Mouse (Mus musculus): ENCODE measurements around the gene Frmpd4.

The Frmpd4 gene

GRCm38 (mm10) chrX:167552827-167553226, 1024.2 kb downstream of the Frmpd4 start:
- DNase-seq (ENCODE audit: low spot score) = no peak

- no peak for DNase-seq (ENCODE audit: low spot score)
These were observed 1053.9 kb downstream of the Frmpd4 start for GRCm38 (mm10) chrX:167523151-167523550.

DNA sequence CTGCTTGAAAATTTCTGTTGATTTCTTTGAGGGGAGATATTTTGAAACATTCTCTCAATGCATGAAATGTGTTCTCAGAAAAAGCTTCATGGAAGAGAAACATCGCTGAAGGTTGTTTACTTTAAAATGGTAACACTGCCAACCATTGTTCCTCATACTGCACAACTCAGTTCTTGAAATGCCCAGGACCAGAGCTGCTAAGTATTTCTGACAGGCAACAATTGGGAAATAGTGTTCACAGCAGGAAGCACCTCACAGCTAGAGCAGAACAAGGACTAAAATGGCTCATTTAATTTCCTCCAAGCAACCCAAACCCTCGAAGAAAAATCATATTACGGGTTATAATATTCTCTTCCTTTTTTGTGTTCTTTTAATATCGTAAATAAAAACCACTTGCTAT, 1054.5 kb downstream of the Frmpd4 start:
- no peak for DNase-seq (ENCODE audit: low spot score)

GRCm38 (mm10) chrX:167518440-167518839, 1058.6 kb downstream of the Frmpd4 start:
- DNase-seq (ENCODE audit: low spot score) = no peak

GRCm38 (mm10) chrX:167497780-167498179, 1079.3 kb downstream of the Frmpd4 start:
- DNase-seq (ENCODE audit: low spot score) = peak; percentile 20

DNA sequence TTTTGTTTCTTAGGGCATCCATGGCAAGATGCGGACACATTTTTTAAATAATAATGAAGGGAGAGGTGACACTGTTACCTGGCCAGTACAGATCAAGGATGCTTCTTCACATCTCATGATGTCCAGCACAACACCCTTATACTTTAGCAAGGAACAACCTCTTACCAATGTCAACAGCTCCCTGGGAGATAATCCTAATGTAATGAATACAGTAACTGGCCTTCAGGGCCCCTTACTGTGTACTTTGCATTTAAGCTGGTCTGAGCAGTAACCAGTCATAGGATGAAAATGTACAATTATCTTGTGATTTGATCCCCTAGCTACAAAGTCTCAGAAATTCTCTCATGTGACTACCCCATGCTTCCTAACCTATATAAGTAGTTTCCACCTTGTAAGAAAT, 1084.8 kb downstream of the Frmpd4 start:
- no peak for DNase-seq (ENCODE audit: low spot score)

DNA sequence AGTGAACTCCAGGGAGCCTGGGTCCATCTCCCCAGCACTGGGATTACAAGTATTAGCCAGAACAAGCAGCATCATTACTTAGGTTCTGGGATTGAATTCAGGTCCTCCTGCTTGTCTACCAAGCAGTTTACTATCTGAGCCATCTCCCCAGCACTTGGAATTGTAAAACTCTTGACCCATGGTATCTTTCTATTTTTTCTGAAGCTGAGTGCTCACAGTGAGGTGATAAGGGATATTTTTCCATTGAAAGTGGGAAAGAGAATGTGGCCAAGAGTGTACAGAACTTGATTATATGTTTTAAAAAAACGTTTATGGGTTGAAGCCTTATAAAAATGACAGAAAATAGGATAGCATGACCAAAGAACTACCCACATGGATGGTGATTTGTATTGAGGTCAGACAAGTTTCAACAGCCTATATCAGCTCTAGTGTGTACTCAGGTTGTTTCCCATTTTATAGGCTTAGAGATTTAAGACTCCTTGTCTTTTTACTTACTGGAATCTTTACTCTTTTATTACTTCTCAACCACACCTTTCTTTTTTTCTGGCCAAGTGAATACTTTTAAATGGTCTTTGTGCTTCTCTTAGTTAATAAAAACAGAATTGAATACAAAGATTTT, 1085.3 kb downstream of the Frmpd4 start:
- no peak for DNase-seq (ENCODE audit: low spot score)

DNA sequence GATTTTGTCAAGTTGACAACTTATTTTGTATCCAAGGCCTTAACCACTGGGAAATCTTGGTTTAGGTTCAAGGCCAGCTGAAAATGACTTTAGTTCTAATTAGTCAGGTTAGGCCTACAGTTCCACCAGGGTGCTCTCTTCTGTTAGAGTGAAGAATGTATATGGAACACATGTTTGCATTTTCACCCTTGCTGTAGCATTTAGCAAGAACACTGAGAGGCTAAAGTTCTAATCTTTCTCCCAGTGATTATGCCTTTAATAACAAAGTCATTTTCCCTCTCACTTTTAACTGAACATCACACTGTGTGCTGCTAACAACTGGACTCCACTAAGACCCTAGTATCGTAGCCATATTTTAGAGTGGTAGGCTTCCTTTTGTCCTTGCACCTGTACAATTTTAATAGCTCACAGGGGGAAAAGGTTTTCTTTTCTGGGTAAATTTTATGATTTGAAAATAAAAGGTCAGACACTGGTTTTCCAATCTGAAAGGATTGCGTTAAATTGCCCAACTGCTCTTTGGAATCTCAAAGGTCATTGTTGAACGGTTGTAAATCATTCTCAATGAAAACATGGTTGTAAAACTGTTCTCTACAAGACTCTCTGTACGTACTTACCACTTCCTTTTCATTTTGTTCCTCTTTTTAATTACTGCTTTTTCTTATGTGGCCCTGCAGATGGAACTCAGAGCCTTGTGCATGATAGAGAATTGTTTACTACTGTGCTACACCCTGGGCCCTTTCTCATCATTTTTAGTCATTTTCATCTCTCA, 1093.4 kb downstream of the Frmpd4 start:
- DNase-seq (ENCODE audit: low spot score) = no peak

GRCm38 (mm10) chrX:167477636-167478035, 1099.4 kb downstream of the Frmpd4 start:
- DNase-seq (ENCODE audit: low spot score) = no peak

GRCm38 (mm10) chrX:167434883-167435282, 1142.1 kb downstream of the Frmpd4 start:
- no peak for DNase-seq (ENCODE audit: low spot score)

DNA sequence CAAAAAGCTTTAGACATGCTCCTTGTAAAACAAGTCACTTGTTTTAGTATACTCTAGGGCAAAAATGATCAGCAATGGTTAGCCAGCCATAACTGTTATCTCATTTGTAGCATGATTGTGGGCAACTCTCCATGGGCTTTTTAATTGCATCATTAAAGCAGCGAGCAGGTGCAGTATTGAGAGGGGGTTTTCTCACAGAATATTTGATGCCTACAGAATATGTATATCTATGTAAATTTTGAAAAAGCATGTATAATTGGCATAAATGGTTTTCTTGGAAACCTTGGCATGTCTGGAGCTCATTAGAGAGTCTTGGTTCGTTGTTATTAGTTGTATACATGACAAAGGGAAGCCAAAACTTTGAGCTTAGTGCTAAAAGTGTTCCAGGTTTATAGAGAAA, 1143.1 kb downstream of the Frmpd4 start:
- no peak for DNase-seq (ENCODE audit: low spot score)
